Mouse (Mus musculus) forebrain, embryonic 13.5 days (tissue): Measurements from ENCODE around the gene Gm16253. TPM values are rescaled to one million over a fixed set of nuclear protein-coding genes. Genes with fewer than 3 reads are reported as not detected.

ENCODE experiments used
- ATAC-seq: fragments of 200-750 bp; cut with Nextera tagmentation; 2 replicates; pipeline ENCODE4 v1.8.0; 2017
- H3K27ac ChIP-seq: fragments of 300-500 bp; sonication (generic); 2 replicates; pipeline ENCODE4 v1.5.1; 2015; ENCODE audit warnings: inconsistent platforms, mild to moderate bottlenecking, moderate library complexity
- H3K27me3 ChIP-seq: fragments of 300-500 bp; sonication (generic); 2 replicates; pipeline ENCODE4 v1.6.1; 2015; ENCODE audit warnings: mild to moderate bottlenecking, inconsistent platforms
- H3K36me3 ChIP-seq: fragments of 300-500 bp; sonication (generic); 2 replicates; pipeline ENCODE4 v1.6.1; 2015; ENCODE audit warnings: mild to moderate bottlenecking, inconsistent platforms; ENCODE audit not compliant: poor library complexity, severe bottlenecking
- H3K4me1 ChIP-seq: fragments of 300-500 bp; sonication (generic); 2 replicates; pipeline ENCODE4 v1.6.1; 2015; ENCODE audit warnings: inconsistent platforms
- H3K4me2 ChIP-seq: fragments of 300-500 bp; sonication (generic); 2 replicates; pipeline ENCODE4 v1.6.1; 2015; ENCODE audit warnings: inconsistent platforms, mild to moderate bottlenecking, moderate library complexity
- H3K4me3 ChIP-seq: fragments of 300-500 bp; sonication (generic); 2 replicates; pipeline ENCODE4 v1.5.1; 2015; ENCODE audit warnings: mild to moderate bottlenecking, inconsistent platforms
- H3K9ac ChIP-seq: fragments of 300-500 bp; sonication (generic); 2 replicates; pipeline ENCODE4 v1.6.1; 2015; ENCODE audit warnings: mild to moderate bottlenecking, inconsistent platforms
- H3K9me3 ChIP-seq: fragments of 300-500 bp; sonication (generic); replicated peaks from 2 replicates; pipeline ENCODE4 v1.6.1; 2016; ENCODE audit warnings: inconsistent platforms
- WGBS: fragments of 180-500 bp; shearing (Covaris S2); methylation state at CpG from one replicate; pipeline ENCODE4 v1.1.7; 2015; 5-methylcytosine and 5-hydroxymethylcytosine counted together
- polyA plus RNA-seq: library from polyadenylated mRNA; unstranded; fragments of >200 nt; fragmentation: Nextera tagmentation; extraction: Ambion mirVana; gene quantifications from 2 replicates; pipeline ENCODE4 v1.2.1, GENCODE M21; 2015

Gene Gm16253
- polyA plus RNA-seq, 1 experiment from 2014 or later, result 1.3 TPM

GRCm38 (mm10) chr3:96558668-96559196 is 18.1 kb upstream of the Gm16253 start:
- H3K9ac ChIP-seq, result peak overlapping the region; percentile 75
- WGBS, result 40% methylated on average over 10 of the region's 10 CpGs
- peak overlapping the region; percentile 81 for H3K4me2 ChIP-seq
- no peaks in the 10 kb centered on the region for H3K27me3 ChIP-seq
- no peak overlapping the region for H3K27ac ChIP-seq
- peaks cover 63% of the 10 kb centered on the region for H3K4me1 ChIP-seq
- ATAC-seq, result no peak
- peak overlapping the region; percentile 57 for H3K4me3 ChIP-seq
- H3K36me3 ChIP-seq, result peaks cover 22% of the 10 kb centered on the region
- H3K9me3 ChIP-seq, result no peaks in the 10 kb centered on the region

GRCm38 (mm10) chr3:96559398-96559910 is 17.3 kb upstream of the Gm16253 start:
- ATAC-seq, result no peak
- H3K27ac ChIP-seq, result no peak overlapping the region
- H3K4me2 ChIP-seq, result peak overlapping the region; percentile 81
- 88% methylated on average over 12 of the region's 12 CpGs for WGBS
- peaks cover 61% of the 10 kb centered on the region for H3K4me1 ChIP-seq
- H3K9me3 ChIP-seq, result no peaks in the 10 kb centered on the region
- H3K36me3 ChIP-seq, result peaks cover 22% of the 10 kb centered on the region
- peak overlapping the region; percentile 57 for H3K4me3 ChIP-seq
- H3K9ac ChIP-seq, result peak overlapping the region; percentile 75
- H3K27me3 ChIP-seq, result no peaks in the 10 kb centered on the region

DNA sequence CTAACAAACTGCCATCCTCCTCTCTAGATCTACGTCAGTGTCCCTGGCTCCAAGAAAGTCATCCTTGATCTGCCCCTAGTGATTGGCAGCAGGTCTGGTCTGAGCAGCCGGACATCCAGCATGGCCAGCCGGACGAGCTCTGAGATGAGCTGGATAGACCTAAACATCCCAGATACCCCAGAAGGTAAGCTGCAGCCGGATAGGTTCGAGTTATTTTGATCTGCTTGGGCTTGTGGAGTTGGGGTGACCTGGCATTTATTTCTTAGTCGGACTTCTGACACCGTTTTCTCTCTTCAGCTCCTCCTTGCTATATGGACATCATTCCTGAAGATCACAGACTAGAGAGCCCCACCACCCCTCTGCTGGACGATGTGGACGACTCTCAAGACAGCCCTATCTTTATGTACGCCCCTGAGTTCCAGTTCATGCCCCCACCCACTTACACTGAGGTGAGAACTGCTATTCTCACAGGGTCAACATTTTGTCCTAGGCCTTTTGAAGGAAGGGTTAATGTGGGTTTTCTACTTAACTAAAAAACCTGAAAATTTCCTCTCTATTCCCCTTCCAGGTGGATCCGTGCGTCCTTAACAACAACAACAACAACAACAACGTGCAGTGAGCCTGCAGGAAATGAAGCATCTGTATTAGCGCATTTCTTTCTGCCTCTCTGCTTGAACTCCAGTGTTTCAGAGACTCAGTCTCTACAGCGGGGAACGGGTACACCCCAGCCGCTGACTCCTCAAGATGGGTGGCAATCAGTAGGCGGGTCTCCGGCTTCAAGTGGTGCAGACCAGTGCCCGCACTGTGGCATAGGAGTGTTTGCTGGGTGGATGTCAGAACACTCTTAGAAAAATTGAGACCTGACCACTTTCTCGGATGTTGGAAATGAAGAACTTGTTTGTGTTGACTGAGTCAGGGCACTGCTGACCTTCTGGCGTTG is 16.6 kb upstream of the Gm16253 start:
- Histone ChIP-seq H3K9ac (peak overlapping the region; percentile 75), H3K4me2 (peak overlapping the region; percentile 81), H3K36me3 (peaks cover 22% of the 10 kb centered on the region), H3K9me3 (no peaks in the 10 kb centered on the region), H3K4me1 (peaks cover 54% of the 10 kb centered on the region), H3K27ac (no peak overlapping the region), H3K4me3 (peak overlapping the region; percentile 57), H3K27me3 (no peaks in the 10 kb centered on the region)
- 92% methylated on average over 23 of the region's 23 CpGs for WGBS
- ATAC-seq, result no peak

- H3K9ac ChIP-seq, result no peak overlapping the region
- H3K4me2 ChIP-seq, result peak overlapping the region; percentile 81
- H3K9me3 ChIP-seq, result no peaks in the 10 kb centered on the region
- ATAC-seq, result no peak
- peaks cover 22% of the 10 kb centered on the region for H3K36me3 ChIP-seq
- H3K4me1 ChIP-seq, result peaks cover 45% of the 10 kb centered on the region
- 0 out of 2 replicates have a peak overlapping the region, but pooled peaks have one; percentile 10 for H3K27ac ChIP-seq
- H3K27me3 ChIP-seq, result no peaks in the 10 kb centered on the region
- WGBS, result 91% methylated on average over 9 of the region's 9 CpGs
- H3K4me3 ChIP-seq, result peak overlapping the region; percentile 57
Observed at GRCm38 (mm10) chr3:96560881-96561668, 15.7 kb upstream of the Gm16253 start.

- H3K9ac ChIP-seq, result no peak overlapping the region
- H3K27me3 ChIP-seq, result no peaks in the 10 kb centered on the region
- H3K27ac ChIP-seq, result peak overlapping the region; percentile 44
- peaks cover 22% of the 10 kb centered on the region for H3K36me3 ChIP-seq
- no peak overlapping the region for H3K4me3 ChIP-seq
- peaks cover 36% of the 10 kb centered on the region for H3K4me1 ChIP-seq
- ATAC-seq, result no peak
- no peaks in the 10 kb centered on the region for H3K9me3 ChIP-seq
- 61% methylated on average over 10 of the region's 10 CpGs for WGBS
- H3K4me2 ChIP-seq, result no peak overlapping the region
Observed at GRCm38 (mm10) chr3:96561946-96562681, 14.7 kb upstream of the Gm16253 start.

DNA sequence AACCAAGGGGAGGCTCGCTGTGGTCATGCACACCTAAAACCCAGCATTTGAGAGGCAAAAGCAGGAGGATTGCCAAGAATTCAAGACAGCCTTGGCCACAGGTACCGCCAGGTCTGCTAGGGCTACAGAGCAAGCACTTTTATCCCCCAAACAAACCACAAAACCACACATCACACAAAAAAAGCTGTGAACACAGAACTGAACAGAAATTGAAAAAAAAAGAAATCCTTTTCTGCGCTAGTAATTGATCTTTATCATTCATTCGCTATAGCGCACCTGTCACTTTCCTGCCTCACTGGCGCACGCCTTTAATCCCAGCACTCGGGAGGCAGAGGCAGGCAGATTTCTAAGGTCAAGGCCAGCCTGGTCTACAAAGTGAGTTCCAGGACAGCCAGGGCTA is 13.5 kb upstream of the Gm16253 start:
- Histone ChIP-seq H3K9me3 (no peaks in the 10 kb centered on the region), H3K36me3 (peaks cover 22% of the 10 kb centered on the region), H3K4me1 (peaks cover 33% of the 10 kb centered on the region), H3K27ac (no peak overlapping the region), H3K4me3 (no peak overlapping the region), H3K4me2 (no peak overlapping the region), H3K27me3 (no peaks in the 10 kb centered on the region), H3K9ac (no peak overlapping the region)
- no peak for ATAC-seq
- 96% methylated on average over 8 of the region's 8 CpGs for WGBS

DNA sequence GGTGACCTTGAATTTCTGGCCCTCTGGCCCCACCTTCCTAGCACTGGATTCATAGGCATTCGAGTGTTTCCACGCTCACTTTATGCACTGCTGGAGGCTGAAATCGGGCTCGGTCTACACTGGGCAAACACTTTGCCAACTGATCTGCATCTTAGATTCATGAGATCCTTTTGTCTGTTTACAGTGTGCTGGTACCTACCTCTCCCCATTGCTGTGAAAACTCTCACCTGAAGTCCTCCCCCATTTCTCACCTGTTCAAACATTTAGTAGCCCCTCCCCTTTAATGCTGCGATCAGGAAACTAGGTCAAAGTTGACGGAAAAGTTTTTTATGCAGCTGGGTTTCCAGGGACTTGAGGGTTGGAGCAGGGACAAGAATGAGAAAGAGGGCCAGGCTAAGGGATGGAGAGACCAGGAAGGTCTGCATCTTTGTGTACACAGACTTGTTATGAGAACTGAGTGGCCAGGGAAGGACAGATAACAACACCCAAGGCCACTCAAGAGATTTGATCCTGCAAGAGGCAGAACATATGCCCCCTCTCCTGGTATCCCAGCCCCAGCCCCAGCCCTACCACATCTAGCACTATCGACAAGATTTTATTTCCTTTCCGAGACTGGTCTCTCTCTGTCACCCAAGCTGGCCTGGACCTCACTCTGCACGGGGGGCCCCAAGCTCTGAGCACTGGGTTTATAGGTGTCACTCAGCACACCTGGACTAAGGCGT is 12.7 kb upstream of the Gm16253 start:
- peaks cover 25% of the 10 kb centered on the region for H3K4me1 ChIP-seq

GRCm38 (mm10) chr3:96564633-96565032 is 12.2 kb upstream of the Gm16253 start:
- no peak overlapping the region for H3K9ac ChIP-seq
- H3K36me3 ChIP-seq, result peaks cover 19% of the 10 kb centered on the region
- no peaks in the 10 kb centered on the region for H3K27me3 ChIP-seq
- no peak overlapping the region for H3K27ac ChIP-seq
- no peak overlapping the region for H3K4me2 ChIP-seq
- H3K9me3 ChIP-seq, result no peaks in the 10 kb centered on the region
- peaks cover 19% of the 10 kb centered on the region for H3K4me1 ChIP-seq
- ATAC-seq, result no peak
- H3K4me3 ChIP-seq, result no peak overlapping the region
- WGBS, result 86% methylated on average over 7 of the region's 7 CpGs

More for the DNA sequence above, 12.7 kb upstream of the Gm16253 start:
- H3K36me3 ChIP-seq, result peaks cover 22% of the 10 kb centered on the region
- no peak for ATAC-seq
- no peak overlapping the region for H3K27ac ChIP-seq
- no peaks in the 10 kb centered on the region for H3K9me3 ChIP-seq
- no peaks in the 10 kb centered on the region for H3K27me3 ChIP-seq
- H3K4me3 ChIP-seq, result no peak overlapping the region
- H3K4me2 ChIP-seq, result no peak overlapping the region
- H3K9ac ChIP-seq, result no peak overlapping the region
- 87% methylated on average over 10 of the region's 10 CpGs for WGBS

- peaks cover 14% of the 10 kb centered on the region for H3K36me3 ChIP-seq
- H3K27me3 ChIP-seq, result no peaks in the 10 kb centered on the region
- H3K4me3 ChIP-seq, result no peak overlapping the region
- 88% methylated on average over 3 of the region's 3 CpGs for WGBS
- H3K9ac ChIP-seq, result no peak overlapping the region
- H3K27ac ChIP-seq, result no peak overlapping the region
- ATAC-seq, result no peak
- H3K9me3 ChIP-seq, result no peaks in the 10 kb centered on the region
- peaks cover 15% of the 10 kb centered on the region for H3K4me1 ChIP-seq
- H3K4me2 ChIP-seq, result no peak overlapping the region
Observed at GRCm38 (mm10) chr3:96565105-96565504, 11.7 kb upstream of the Gm16253 start.

DNA sequence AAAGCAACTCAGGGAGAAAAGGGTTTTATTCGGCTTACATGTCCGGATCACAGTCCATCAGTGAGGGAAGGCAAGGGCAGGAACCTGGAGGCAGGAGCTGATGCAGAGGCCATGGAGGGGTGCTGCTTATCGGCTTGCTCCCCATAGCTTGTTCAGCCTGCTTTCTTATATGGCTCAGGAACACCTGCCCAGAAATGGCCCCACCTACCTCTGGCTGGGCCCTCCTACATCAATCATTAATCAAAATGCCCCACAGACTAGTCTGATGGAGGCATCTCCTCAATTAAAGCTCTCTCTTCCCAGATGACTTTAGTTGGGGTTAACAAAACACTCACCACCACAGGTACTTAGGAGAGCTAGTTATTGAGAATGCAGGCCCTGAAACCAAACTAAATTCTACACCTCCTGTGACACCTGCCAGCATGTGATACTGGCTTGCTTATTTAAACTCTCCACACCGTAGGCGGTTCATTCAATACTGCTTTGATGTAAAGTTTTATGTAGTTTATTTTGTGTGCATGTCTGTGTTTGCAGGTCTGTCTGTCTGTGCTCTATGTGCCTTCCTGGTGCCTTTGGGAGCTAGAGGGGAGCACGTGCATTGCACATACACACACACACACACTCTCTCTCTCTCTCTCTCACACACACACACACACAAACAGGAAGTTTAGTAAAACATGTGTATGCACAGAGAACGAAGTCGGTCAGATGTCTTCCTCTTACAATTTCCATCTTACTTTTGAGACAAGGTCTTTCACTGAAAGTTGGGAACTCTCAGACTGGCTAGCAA is 9.9 kb upstream of the Gm16253 start:
- WGBS, result 93% methylated on average over 8 of the region's 8 CpGs
- H3K4me1 ChIP-seq, result no peaks in the 10 kb centered on the region
- no peaks in the 10 kb centered on the region for H3K27me3 ChIP-seq
- no peaks in the 10 kb centered on the region for H3K36me3 ChIP-seq
- no peak overlapping the region for H3K4me3 ChIP-seq
- no peak overlapping the region for H3K9ac ChIP-seq
- H3K4me2 ChIP-seq, result no peak overlapping the region
- no peak overlapping the region for H3K27ac ChIP-seq
- no peak for ATAC-seq
- no peaks in the 10 kb centered on the region for H3K9me3 ChIP-seq
